Comparison of ENCODE assay signal across 9 mouse cellular contexts in the genomic region with DNA sequence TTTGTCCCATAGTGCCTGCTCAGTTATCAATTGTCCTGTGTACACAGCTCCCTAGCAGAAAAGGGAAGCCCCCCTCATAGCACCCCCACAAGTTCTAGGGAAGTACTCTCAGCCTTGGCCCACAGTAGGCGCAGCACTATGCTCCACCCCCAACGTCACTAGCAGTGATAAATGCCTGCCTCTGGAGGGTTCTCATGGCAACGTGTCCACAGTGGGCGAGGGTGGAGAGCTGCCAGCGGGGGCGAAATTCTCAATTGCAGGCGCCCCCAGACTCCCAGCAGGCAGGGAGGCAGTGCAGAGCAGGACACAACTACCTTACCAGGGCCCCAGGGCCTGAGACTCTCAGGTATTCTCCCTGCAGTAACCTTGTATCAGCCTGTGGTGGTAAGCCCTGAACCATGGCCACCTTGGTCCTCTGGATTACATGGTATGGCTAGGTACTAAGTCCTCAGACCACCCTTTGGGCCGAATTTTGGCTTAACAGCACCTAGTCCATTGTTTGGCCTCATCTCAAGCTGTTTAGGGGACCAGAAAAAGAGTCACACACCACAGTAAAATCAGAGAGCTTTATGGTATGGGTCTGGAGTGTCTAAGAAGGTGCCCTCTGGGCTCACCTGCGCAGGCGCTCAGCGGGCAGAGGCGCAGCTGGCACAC. TPM values are rescaled to one million over a fixed set of nuclear protein-coding genes. Genes with fewer than 3 reads are reported as not detected.
A peak's percentile ranks its signal among the peaks of the same experiment; 100 is the strongest.
DNase-seq lines count a peak whose midpoint lies in the region; ATAC-seq and TF ChIP-seq lines count a peak whose summit lies in the region.
"Had no signal": no experiment of that assay in that cellular context is flagged by ENCODE, and none has a peak within 500 bp of the region (broad histone marks: within the 10 kb centered on the region; RNA-seq: fewer than 3 reads in every experiment).

No protein-coding gene starts in this region.

- no peak for TF ChIP-seq RAD21 in MEL (IDR thresholded peaks at IDR 0.05; ENCODE audit: low read depth, low read length)

- peak; percentile 44 for DNase-seq in heart, postnatal 4 days
- no peak for DNase-seq in heart, postnatal 14 days
- DNase-seq in MEL (ENCODE audit: low read depth, low spot score), result peak; percentile 79
- DNase-seq in cerebellum, postnatal 25 days, result peak; percentile 62 to 68
- DNase-seq in layer of hippocampus, adult 8-10 months (ENCODE audit: low spot score in 2 of 2), result peak; percentile 83 to 84
- DNase-seq in spleen, postnatal 14 days (ENCODE audit: low spot score in 2 of 2), result no peak
- DNase-seq in urinary bladder, postnatal 4 days (ENCODE audit: low spot score in 2 of 2), result no peak

- peak in 1 of 2 experiments; percentile 39; a peak in 2 of 4 replicates for TF ChIP-seq POLR2A in MEL (IDR thresholded peaks at IDR 0.05; ENCODE audit: control insufficient read depth in 1 of 2, insufficient read depth in 1 of 2, low read depth in 1 of 2, low read length in 2 of 2, poor library complexity in 1 of 2)

- no peak for TF ChIP-seq CTCF in MEL (IDR thresholded peaks at IDR 0.05 in 2 of 3, conservative IDR thresholded peaks at IDR 0.05 in 1 of 3; ENCODE audit: control insufficient read depth in 1 of 3, insufficient read depth in 1 of 3, low read depth in 2 of 3, low read length in 3 of 3, poor library complexity in 1 of 3, severe bottlenecking in 1 of 3)

- intact Hi-C loops in heart, postnatal 14 days (cut with DNase I), result no loop called here

- H3K4me2 ChIP-seq in midbrain, embryonic 16.5 days (ENCODE audit: low read length), result 0 out of 2 replicates have a peak overlapping the region, but pooled peaks have one; percentile 23

- no peaks in the 10 kb centered on the region for H3K79me2 ChIP-seq in MEL (ENCODE audit: control insufficient read depth, insufficient read depth, low read length, poor library complexity)

- no peaks in the 10 kb centered on the region for H3K9me3 ChIP-seq in MEL (replicated peaks; ENCODE audit: insufficient read depth, low read length)
- no peaks in the 10 kb centered on the region for H3K9me3 ChIP-seq in midbrain, embryonic 16.5 days (replicated peaks; ENCODE audit: control insufficient read depth, low read length, poor library complexity, severe bottlenecking)
- H3K9me3 ChIP-seq: heart, embryonic 15.5 days had no signal

- peaks cover 0 to 10% of the 10 kb centered on the region in 2 experiments; a peak in 2 of 4 replicates for H3K4me1 ChIP-seq in MEL (ENCODE audit: control insufficient read depth in 1 of 2, insufficient read depth in 2 of 2, low read length in 2 of 2)
- peaks cover 37% of the 10 kb centered on the region for H3K4me1 ChIP-seq in midbrain, embryonic 16.5 days (ENCODE audit: control insufficient read depth, insufficient read depth, low read length)

- no peak for TF ChIP-seq EP300 in MEL (IDR thresholded peaks at IDR 0.05; ENCODE audit: low read depth in 1 of 2, low read length in 2 of 2)

- H3K4me3 ChIP-seq in MEL (ENCODE audit: control insufficient read depth in 1 of 2, insufficient read depth in 1 of 2, low read depth in 2 of 2, low read length in 2 of 2), result no peak overlapping the region
- H3K4me3 ChIP-seq in midbrain, embryonic 16.5 days (ENCODE audit: low read depth, low read length), result no peak overlapping the region
- H3K4me3 ChIP-seq: heart, embryonic 15.5 days had no signal

- peak; percentile 44 for ATAC-seq in midbrain, embryonic 16.5 days

- H3K27me3 ChIP-seq in MEL (ENCODE audit: control insufficient read depth in 1 of 2, insufficient read depth in 2 of 2, low read length in 2 of 2), result no peaks in the 10 kb centered on the region
- H3K27me3 ChIP-seq in midbrain, embryonic 16.5 days (ENCODE audit: control insufficient read depth, insufficient read depth, low read depth, low read length), result peaks cover 31% of the 10 kb centered on the region

- H3K9ac ChIP-seq in MEL (ENCODE audit: control insufficient read depth, low read depth, low read length, poor library complexity, severe bottlenecking), result no peak overlapping the region
- no peak overlapping the region for H3K9ac ChIP-seq in midbrain, embryonic 16.5 days (ENCODE audit: low read depth, low read length)
- H3K9ac ChIP-seq: heart, embryonic 15.5 days had no signal

- peaks cover 3 to 7% of the 10 kb centered on the region in 2 experiments for H3K36me3 ChIP-seq in MEL (ENCODE audit: control insufficient read depth in 1 of 2, insufficient read depth in 2 of 2, low read length in 2 of 2)
- H3K36me3 ChIP-seq in midbrain, embryonic 16.5 days (ENCODE audit: control insufficient read depth, insufficient read depth, low read length), result peaks cover 26% of the 10 kb centered on the region; the same call in 1 of the 2 replicates

- H3K27ac ChIP-seq in MEL (ENCODE audit: control insufficient read depth, low read depth, low read length), result no peak overlapping the region; the same call in 1 of the 2 replicates
- H3K27ac ChIP-seq in midbrain, embryonic 16.5 days (ENCODE audit: low read length), result 0 out of 2 replicates have a peak overlapping the region, but pooled peaks have one; percentile 22
- H3K27ac ChIP-seq: heart, embryonic 15.5 days had no signal

- WGBS in midbrain, embryonic 16.5 days, result 50% methylated on average over 12 of the region's 12 CpGs

TF ChIP-seq in MEL, 35 proteins besides CTCF, POLR2A, EP300 and RAD21:
- TF ChIP-seq ELF1 (IDR thresholded peaks at IDR 0.05; ENCODE audit: low read depth, low read length), result 0 out of 2 replicates have a peak, but pooled peaks have one; percentile 16
- TF ChIP-seq BHLHE40 (IDR thresholded peaks at IDR 0.05; ENCODE audit: borderline replicate concordance, low read depth, low read length), result no peak
- no peak for TF ChIP-seq MXI1 (IDR thresholded peaks at IDR 0.05; ENCODE audit: low read depth, low read length)
- TF ChIP-seq SIN3A (IDR thresholded peaks at IDR 0.05; ENCODE audit: low read length), result peak; percentile 48; the same call in 1 of the 2 replicates
- no peak for TF ChIP-seq ZMIZ1 (IDR thresholded peaks at IDR 0.05; ENCODE audit: low read depth, low read length)
- TF ChIP-seq CHD2 (IDR thresholded peaks at IDR 0.05; ENCODE audit: low read length), result no peak
- no peak for TF ChIP-seq POLR2AphosphoS5 (IDR thresholded peaks at IDR 0.05; ENCODE audit: borderline replicate concordance, low read depth, low read length)
- no peak for TF ChIP-seq TBP (IDR thresholded peaks at IDR 0.05; ENCODE audit: low read depth, low read length)
TF ChIP-seq in MEL: peak in this region for 2.

RNA-seq across cellular contexts. Expression of a gene that starts 1.0 kb away (rescaled TPM):
- total RNA-seq in heart, postnatal 4 days (2021), result under 1 TPM; 0.14 to 0.41 TPM
- under 1 TPM in 1 of 2 experiments, not detected in 1; 0.10 TPM for total RNA-seq in heart, postnatal 14 days (2021)
- total RNA-seq in MEL (2012; rRNA removed), result 0.04 and 0.07 TPM in 2 replicates
- under 1 TPM in 1 of 2 experiments, not detected in 1; 0.32 TPM for polyA plus RNA-seq in MEL (2012; ENCODE audit: insufficient read depth in 1 of 2, insufficient read length in 2 of 2, low read depth in 1 of 2, low replicate concordance in 2 of 2, missing spikeins in 1 of 2)
- total RNA-seq in layer of hippocampus, adult 8-10 months (2022), result 100 to 1,000 TPM in 1 of 4 experiments, 10 to 100 TPM in 3; 82.9 to 103 (median 92.4) TPM
- polyA plus RNA-seq in midbrain, embryonic 16.5 days (2015; fragmentation: Nextera tagmentation; extraction: Ambion mirVana), result 11.4 and 14.9 TPM in 2 replicates

RNA-seq across cellular contexts. Expression of a gene that starts 7.6 kb away (rescaled TPM):
- total RNA-seq in heart, postnatal 4 days (2021), result 100 to 1,000 TPM; 100 to 101 TPM
- 10 to 100 TPM; 75.4 to 76.0 TPM for total RNA-seq in heart, postnatal 14 days (2021)
- 34.7 and 47.0 TPM in 2 replicates for total RNA-seq in MEL (2012; rRNA removed)
- polyA plus RNA-seq in MEL (2012; ENCODE audit: insufficient read depth in 1 of 2, insufficient read length in 2 of 2, low read depth in 1 of 2, low replicate concordance in 2 of 2, missing spikeins in 1 of 2), result 10 to 100 TPM in 1 of 2 experiments, not detected in 1; 73.7 TPM
- total RNA-seq in layer of hippocampus, adult 8-10 months (2022), result 10 to 100 TPM; 64.6 to 76.6 (median 69.6) TPM
- polyA plus RNA-seq in midbrain, embryonic 16.5 days (2015; fragmentation: Nextera tagmentation; extraction: Ambion mirVana), result 148 and 149 TPM in 2 replicates

RNA-seq across cellular contexts. Expression of a gene that starts 7.9 kb away (rescaled TPM):
- total RNA-seq in heart, postnatal 4 days (2021), result 1 to 10 TPM; 1.4 to 2.3 TPM
- total RNA-seq in heart, postnatal 14 days (2021), result 1 to 10 TPM; 3.0 to 5.2 TPM
- 17.6 and 24.0 TPM in 2 replicates for total RNA-seq in MEL (2012; rRNA removed)
- 10 to 100 TPM in 1 of 2 experiments, not detected in 1; 21.6 TPM for polyA plus RNA-seq in MEL (2012; ENCODE audit: insufficient read depth in 1 of 2, insufficient read length in 2 of 2, low read depth in 1 of 2, low replicate concordance in 2 of 2, missing spikeins in 1 of 2)
- 1 to 10 TPM in 3 of 4 experiments, under 1 TPM in 1; 0.96 to 3.8 (median 2.0) TPM for total RNA-seq in layer of hippocampus, adult 8-10 months (2022)
- 0.50 and 2.4 TPM in 2 replicates for polyA plus RNA-seq in midbrain, embryonic 16.5 days (2015; fragmentation: Nextera tagmentation; extraction: Ambion mirVana)

RNA-seq across cellular contexts. Expression of a gene that starts 24.9 kb away (rescaled TPM):
- 100 to 1,000 TPM; 151 to 152 TPM for total RNA-seq in heart, postnatal 4 days (2021)
- total RNA-seq in heart, postnatal 14 days (2021), result 100 to 1,000 TPM; 175 to 185 TPM
- total RNA-seq in MEL (2012; rRNA removed), result 135 and 142 TPM in 2 replicates
- 100 to 1,000 TPM in 1 of 2 experiments, not detected in 1; 318 TPM for polyA plus RNA-seq in MEL (2012; ENCODE audit: insufficient read depth in 1 of 2, insufficient read length in 2 of 2, low read depth in 1 of 2, low replicate concordance in 2 of 2, missing spikeins in 1 of 2)
- total RNA-seq in layer of hippocampus, adult 8-10 months (2022), result 100 to 1,000 TPM; 124 to 203 (median 161) TPM
- polyA plus RNA-seq in midbrain, embryonic 16.5 days (2015; fragmentation: Nextera tagmentation; extraction: Ambion mirVana), result 374 and 380 TPM in 2 replicates

RNA-seq across cellular contexts. Expression of a gene that starts 25.7 kb away (rescaled TPM):
- 10 to 100 TPM; 51.4 to 61.5 TPM for total RNA-seq in heart, postnatal 4 days (2021)
- total RNA-seq in heart, postnatal 14 days (2021), result 10 to 100 TPM; 48.1 to 49.7 TPM
- total RNA-seq in MEL (2012; rRNA removed), result 66.1 and 76.9 TPM in 2 replicates
- polyA plus RNA-seq in MEL (2012; ENCODE audit: insufficient read depth in 1 of 2, insufficient read length in 2 of 2, low read depth in 1 of 2, low replicate concordance in 2 of 2, missing spikeins in 1 of 2), result 100 to 1,000 TPM in 1 of 2 experiments, 10 to 100 TPM in 1; 84.7 to 104 TPM
- total RNA-seq in layer of hippocampus, adult 8-10 months (2022), result 100 to 1,000 TPM; 127 to 168 (median 150) TPM
- 64.7 and 68.3 TPM in 2 replicates for polyA plus RNA-seq in midbrain, embryonic 16.5 days (2015; fragmentation: Nextera tagmentation; extraction: Ambion mirVana)

Comparison
In these comparisons a context has a peak if more than half of its experiments do, and no peak if none do; other contexts are left out.
1. DNase-seq: peak in heart, postnatal 4 days (single experiment), MEL (single experiment), cerebellum, postnatal 25 days (2 of 2) and layer of hippocampus, adult 8-10 months (2 of 2); none in heart, postnatal 14 days (0 of 2), spleen, postnatal 14 days (0 of 2) and urinary bladder, postnatal 4 days (0 of 2).
2. RNA of a gene that starts 1.0 kb away (total RNA-seq): 82.9 to 103 TPM in layer of hippocampus, adult 8-10 months; 0.14 to 0.41 TPM in heart, postnatal 4 days, 0.10 TPM in heart, postnatal 14 days and 0.04 to 0.07 TPM in MEL; every median in the first group is over 10 times any median in the second.